Mouse (Mus musculus): ENCODE measurements around the gene Wwox. TPM values are rescaled to one million over a fixed set of nuclear protein-coding genes. Genes with fewer than 3 reads are reported as not detected.

Wwox gene
- polyA plus RNA-seq, 3 experiments from 2014 or later: 8.6 to 17.2 (median 12.6) TPM

GRCm38 (mm10) chr8:114751376-114752135 is 312.1 kb downstream of the Wwox start:
- no peak for ATAC-seq

- ATAC-seq: no peak
These were observed 320.2 kb downstream of the Wwox start for GRCm38 (mm10) chr8:114759621-114760020.

- no peak for ATAC-seq
These were observed 329.1 kb downstream of the Wwox start for GRCm38 (mm10) chr8:114768536-114768935.

GRCm38 (mm10) chr8:114770856-114771776 is 331.7 kb downstream of the Wwox start:
- ATAC-seq: peak; percentile 68

- ATAC-seq: no peak
These were observed 332.9 kb downstream of the Wwox start for GRCm38 (mm10) chr8:114772276-114772849.

- ATAC-seq: no peak
These were observed 334.3 kb downstream of the Wwox start for GRCm38 (mm10) chr8:114773461-114774414.

GRCm38 (mm10) chr8:114774415-114774775 is 334.9 kb downstream of the Wwox start:
- ATAC-seq: no peak

- ATAC-seq: no peak
These were observed 336.1 kb downstream of the Wwox start for GRCm38 (mm10) chr8:114775543-114775942.

- ATAC-seq: no peak
These were observed 337.2 kb downstream of the Wwox start for GRCm38 (mm10) chr8:114776696-114777095.

GRCm38 (mm10) chr8:114777271-114777980 is 338.0 kb downstream of the Wwox start:
- ATAC-seq: no peak

GRCm38 (mm10) chr8:114779002-114779401 is 339.5 kb downstream of the Wwox start:
- ATAC-seq: no peak

GRCm38 (mm10) chr8:114783321-114783720 is 343.9 kb downstream of the Wwox start:
- ATAC-seq: no peak

- ATAC-seq: no peak
These were observed 346.4 kb downstream of the Wwox start for GRCm38 (mm10) chr8:114785834-114786233.

- ATAC-seq: peak; percentile 89
These were observed 350.2 kb downstream of the Wwox start for GRCm38 (mm10) chr8:114789616-114790015.

GRCm38 (mm10) chr8:114790754-114791153 is 351.3 kb downstream of the Wwox start:
- no peak for ATAC-seq

GRCm38 (mm10) chr8:114793682-114794081 is 354.2 kb downstream of the Wwox start:
- no peak for ATAC-seq

- peak; percentile 94 for ATAC-seq
These were observed 362.1 kb downstream of the Wwox start for GRCm38 (mm10) chr8:114801428-114802134.

- peak; percentile 30 for ATAC-seq
These were observed 363.7 kb downstream of the Wwox start for GRCm38 (mm10) chr8:114803113-114803512.

GRCm38 (mm10) chr8:114806826-114807420 is 367.5 kb downstream of the Wwox start:
- no peak for ATAC-seq

Data from inflammation-experienced regulatory T-cells, adult 6 months (primary cell).